Mouse (Mus musculus) embryonic facial prominence, embryonic 11.5 days (tissue): ENCODE measurements around the gene Vps52. TPM values are rescaled to one million over a fixed set of nuclear protein-coding genes. Genes with fewer than 3 reads are reported as not detected.

Source experiments
- ATAC-seq: fragments of 200-750 bp; cut with Nextera tagmentation; replicated peaks from 2 replicates; pipeline ENCODE4 v1.8.0; 2017; ENCODE audit warnings: low read depth; ENCODE audit not compliant: insufficient number of reproducible peaks, low FRiP score, low TSS enrichment
- DNase-seq: peaks from one replicate; pipeline ENCODE4 v3.0.0-alpha.2; 2015; ENCODE audit warnings: low spot score
- H3K27ac ChIP-seq: fragments of 300-500 bp; sonication (generic); replicated peaks from 2 replicates; pipeline ENCODE4 v1.5.1; 2014; ENCODE audit warnings: mild to moderate bottlenecking, low read depth, low read length, control low read depth
- H3K27me3 ChIP-seq: fragments of 300-500 bp; sonication (generic); 2 replicates; pipeline ENCODE4 v1.6.1; 2014; ENCODE audit warnings: mild to moderate bottlenecking, low read length, moderate library complexity, mixed read lengths; ENCODE audit not compliant: control insufficient read depth, insufficient read depth
- H3K36me3 ChIP-seq: fragments of 300-500 bp; sonication (generic); replicated peaks from 2 replicates; pipeline ENCODE4 v1.6.1; 2014; ENCODE audit warnings: low read depth, mild to moderate bottlenecking, low read length, moderate library complexity, mixed read lengths; ENCODE audit not compliant: control insufficient read depth, insufficient read depth
- H3K4me1 ChIP-seq: fragments of 300-500 bp; sonication (generic); 2 replicates; pipeline ENCODE4 v1.6.1; 2014; ENCODE audit warnings: low read length, mixed read lengths; ENCODE audit not compliant: control insufficient read depth, insufficient read depth
- H3K4me2 ChIP-seq: fragments of 300-500 bp; sonication (generic); 2 replicates; pipeline ENCODE4 v1.6.1; 2014; ENCODE audit warnings: low read depth, mild to moderate bottlenecking, control low read depth, low read length, moderate library complexity
- H3K4me3 ChIP-seq: fragments of 300-500 bp; sonication (generic); 2 replicates; pipeline ENCODE4 v1.5.1; 2014; ENCODE audit warnings: low read depth, low read length, control low read depth
- H3K9ac ChIP-seq: fragments of 300-500 bp; sonication (generic); replicated peaks from 2 replicates; pipeline ENCODE4 v1.6.1; 2014; ENCODE audit warnings: mild to moderate bottlenecking, control low read depth, low read length
- H3K9me3 ChIP-seq: fragments of 300-500 bp; sonication (generic); replicated peaks from 2 replicates; pipeline ENCODE4 v1.6.1; 2016; ENCODE audit warnings: mild to moderate bottlenecking, low read length, inconsistent platforms, mixed read lengths; ENCODE audit not compliant: control insufficient read depth
- WGBS: fragments of 180-500 bp; shearing (Covaris S2); extraction: QIAGEN DNeasy Blood & Tissue Kit; methylation state at CpG from one replicate; pipeline ENCODE4 v1.1.7; 2014; 5-methylcytosine and 5-hydroxymethylcytosine counted together
- polyA plus RNA-seq: library from polyadenylated mRNA; unstranded; fragments of >200 nt; fragmentation: Nextera tagmentation; extraction: Ambion mirVana; gene quantifications from 2 replicates; pipeline ENCODE4 v1.2.1, GENCODE M21; 2014

Gene Vps52
- polyA plus RNA-seq, 1 experiment from 2014 or later, result 27.7 TPM

DNA sequence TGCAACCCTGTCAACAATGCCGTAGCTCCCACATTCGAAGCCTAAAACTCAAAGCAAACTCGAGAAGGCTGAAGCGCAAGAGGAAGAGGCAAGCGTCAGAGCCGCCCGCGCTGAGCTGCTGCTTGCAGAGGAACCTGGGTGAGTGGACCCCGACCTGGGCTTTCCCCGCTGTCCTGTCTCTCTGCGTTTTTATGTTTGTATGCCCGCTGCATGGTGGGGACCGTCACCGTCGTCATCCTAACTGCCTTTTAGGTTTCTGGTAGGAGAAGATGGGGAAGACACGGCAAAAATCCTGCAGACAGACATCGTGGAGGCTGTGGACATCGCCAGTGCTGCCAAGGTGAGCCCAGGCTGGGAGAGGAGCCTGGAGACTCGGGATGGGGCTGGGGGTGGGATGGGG lies 14.2 kb upstream of the Vps52 start:
- H3K27me3 ChIP-seq, result no peaks in the 10 kb centered on the region
- WGBS, result 61% methylated on average over 19 of the region's 19 CpGs
- ATAC-seq (no peak), DNase-seq (no peak)
- H3K4me3 ChIP-seq, result peak overlapping the region; percentile 77
- H3K36me3 ChIP-seq, result peaks cover 11% of the 10 kb centered on the region
- peak overlapping the region; percentile 87 for H3K4me2 ChIP-seq
- H3K9ac ChIP-seq, result peak overlapping the region; percentile 70
- H3K27ac ChIP-seq, result no peak overlapping the region
- no peaks in the 10 kb centered on the region for H3K9me3 ChIP-seq
- H3K4me1 ChIP-seq, result no peaks in the 10 kb centered on the region

GRCm38 (mm10) chr17:33943454-33943853 lies 12.2 kb upstream of the Vps52 start:
- peaks cover 3% of the 10 kb centered on the region; the same call in 1 of the 2 replicates for H3K36me3 ChIP-seq
- no peaks in the 10 kb centered on the region for H3K9me3 ChIP-seq
- no peak for ATAC-seq

DNA sequence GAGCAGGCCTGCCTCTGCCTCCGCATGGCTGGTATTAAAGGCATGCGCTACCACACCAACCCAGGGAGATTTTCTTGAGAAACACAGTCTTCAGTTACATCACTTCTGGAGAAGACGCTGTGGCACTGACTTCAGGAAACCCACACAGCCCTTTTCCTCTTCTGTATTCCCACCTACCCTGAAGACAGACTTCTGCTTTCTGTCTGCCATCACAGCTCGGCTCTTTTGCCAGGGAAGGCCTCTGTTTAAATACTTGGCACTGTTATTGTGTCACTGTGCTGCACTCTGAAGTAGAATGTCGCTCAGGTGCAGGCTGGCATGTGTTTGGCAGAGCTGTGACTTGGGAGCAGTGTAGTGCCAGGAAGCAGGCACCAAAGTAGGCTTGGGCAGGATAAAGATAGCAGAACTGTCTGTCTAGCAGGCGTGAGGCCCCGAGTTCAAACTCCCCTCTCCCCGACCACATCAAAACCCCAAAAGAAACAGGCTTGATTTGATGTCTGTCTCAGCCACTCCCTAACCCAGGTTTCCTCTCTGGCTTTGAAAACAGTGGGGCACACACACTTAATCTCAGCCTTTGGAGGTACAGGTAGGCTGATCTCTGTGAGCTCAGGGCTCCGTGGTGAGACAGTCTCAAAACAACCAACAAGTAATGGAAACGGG lies 8.1 kb upstream of the Vps52 start:
- no peak overlapping the region for H3K27ac ChIP-seq
- 94% methylated on average over 10 of the region's 10 CpGs for WGBS
- ATAC-seq, result no peak
- H3K9me3 ChIP-seq, result no peaks in the 10 kb centered on the region
- H3K9ac ChIP-seq, result no peak overlapping the region
- H3K4me3 ChIP-seq, result no peak overlapping the region
- H3K36me3 ChIP-seq, result peaks cover 5% of the 10 kb centered on the region
- peaks cover 2% of the 10 kb centered on the region; the same call in 1 of the 2 replicates for H3K4me1 ChIP-seq
- no peak overlapping the region for H3K4me2 ChIP-seq
- H3K27me3 ChIP-seq, result no peaks in the 10 kb centered on the region
- no peak for DNase-seq

More at GRCm38 (mm10) chr17:33943454-33943853, 12.2 kb upstream of the Vps52 start:
- Histone ChIP-seq H3K4me1 (no peaks in the 10 kb centered on the region), H3K4me2 (no peak overlapping the region), H3K27me3 (no peaks in the 10 kb centered on the region), H3K9ac (no peak overlapping the region), H3K4me3 (no peak overlapping the region), H3K27ac (no peak overlapping the region)
- DNase-seq, result no peak
- WGBS, result 94% methylated on average over 15 of the region's 15 CpGs

- ATAC-seq, result no peak
- H3K27me3 ChIP-seq, result no peaks in the 10 kb centered on the region
- H3K9ac ChIP-seq, result no peak overlapping the region
- H3K9me3 ChIP-seq, result no peaks in the 10 kb centered on the region
- no peak overlapping the region for H3K4me2 ChIP-seq
- H3K4me1 ChIP-seq, result peaks cover 7% of the 10 kb centered on the region
- WGBS, result 86% methylated on average over 21 of the region's 22 CpGs
- no peak overlapping the region for H3K27ac ChIP-seq
- H3K4me3 ChIP-seq, result no peak overlapping the region
- DNase-seq, result no peak
- peaks cover 5% of the 10 kb centered on the region for H3K36me3 ChIP-seq
Measured at GRCm38 (mm10) chr17:33948090-33948904, 7.3 kb upstream of the Vps52 start.

DNA sequence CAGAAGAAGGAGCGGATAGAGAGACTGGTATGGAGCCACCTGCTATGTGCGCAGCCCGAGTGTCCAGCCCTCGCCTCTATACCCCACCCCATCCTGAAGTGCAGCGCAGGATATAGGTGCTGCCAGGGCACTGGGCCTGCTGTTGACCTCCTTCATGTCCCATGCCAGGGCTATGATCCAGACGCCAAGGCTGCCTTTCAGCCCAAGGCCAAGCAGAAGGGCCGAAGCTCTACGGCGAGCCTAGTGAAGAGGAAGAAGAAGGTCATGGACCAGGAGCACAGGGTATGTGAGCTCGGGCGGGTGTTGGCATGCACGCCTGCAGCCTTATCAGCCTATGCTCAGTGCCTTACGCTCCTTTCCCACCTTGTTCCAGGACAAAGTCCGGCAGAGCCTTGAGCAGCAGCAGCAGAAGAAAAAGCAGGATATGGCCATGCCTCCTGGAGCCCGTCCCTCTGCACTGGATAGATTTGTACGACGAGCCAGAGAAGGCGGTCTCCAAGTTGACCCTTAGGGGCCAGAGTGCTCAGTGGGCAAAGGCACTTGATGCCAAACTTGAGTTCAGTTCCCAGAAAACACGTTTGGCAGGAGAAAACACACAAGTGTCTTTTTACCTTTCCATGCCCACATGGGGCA lies 6.6 kb upstream of the Vps52 start:
- Histone ChIP-seq H3K27me3 (no peaks in the 10 kb centered on the region), H3K27ac (no peak overlapping the region), H3K9me3 (no peaks in the 10 kb centered on the region), H3K4me2 (no peak overlapping the region), H3K36me3 (peaks cover 5% of the 10 kb centered on the region), H3K9ac (no peak overlapping the region), H3K4me1 (peaks cover 9% of the 10 kb centered on the region), H3K4me3 (no peak overlapping the region)
- 88% methylated on average over 19 of the region's 19 CpGs for WGBS
- ATAC-seq (no peak), DNase-seq (no peak)

- Histone ChIP-seq H3K27me3 (no peaks in the 10 kb centered on the region), H3K27ac (peak overlapping the region; percentile 85; the same call in 1 of the 2 replicates), H3K4me3 (peak overlapping the region; percentile 34; the same call in 1 of the 2 replicates), H3K4me2 (peak overlapping the region; percentile 82), H3K36me3 (peaks cover 3% of the 10 kb centered on the region), H3K9me3 (no peaks in the 10 kb centered on the region), H3K9ac (no peak overlapping the region), H3K4me1 (peaks cover 16% of the 10 kb centered on the region)
- 69% methylated on average over 10 of the region's 10 CpGs for WGBS
- ATAC-seq, result no peak
- no peak for DNase-seq
Measured at GRCm38 (mm10) chr17:33950131-33950625, 5.4 kb upstream of the Vps52 start.

- peaks cover 16% of the 10 kb centered on the region for H3K4me1 ChIP-seq
- ATAC-seq (peak; percentile 61), DNase-seq (peak; percentile 90)
- peak within 1 kb of the TSS; percentile 85 for H3K27ac ChIP-seq
- peaks cover 3% of the 10 kb centered on the region for H3K36me3 ChIP-seq
- no peaks in the 10 kb centered on the region for H3K27me3 ChIP-seq
- H3K4me2 ChIP-seq, result peak within 1 kb of the TSS; percentile 82
- H3K9ac ChIP-seq, result peak within 1 kb of the TSS; percentile 70
- peak within 1 kb of the TSS; percentile 34 for H3K4me3 ChIP-seq
- WGBS, result 1% methylated on average over 45 of the region's 45 CpGs
- no peaks in the 10 kb centered on the region for H3K9me3 ChIP-seq
Measured at GRCm38 (mm10) chr17:33951021-33951946, 4.3 kb upstream of the Vps52 start, which contains the start of gene B3galt4. TSS of gene B3galt4 (minus strand) at chr17:33951488.
